Mouse (Mus musculus): ENCODE data around the gene Txndc8. TPM values are rescaled to one million over a fixed set of nuclear protein-coding genes. Genes with fewer than 3 reads are reported as not detected.

Txndc8 gene
- total and polyA plus RNA-seq, 3 experiments = not detected

DNA sequence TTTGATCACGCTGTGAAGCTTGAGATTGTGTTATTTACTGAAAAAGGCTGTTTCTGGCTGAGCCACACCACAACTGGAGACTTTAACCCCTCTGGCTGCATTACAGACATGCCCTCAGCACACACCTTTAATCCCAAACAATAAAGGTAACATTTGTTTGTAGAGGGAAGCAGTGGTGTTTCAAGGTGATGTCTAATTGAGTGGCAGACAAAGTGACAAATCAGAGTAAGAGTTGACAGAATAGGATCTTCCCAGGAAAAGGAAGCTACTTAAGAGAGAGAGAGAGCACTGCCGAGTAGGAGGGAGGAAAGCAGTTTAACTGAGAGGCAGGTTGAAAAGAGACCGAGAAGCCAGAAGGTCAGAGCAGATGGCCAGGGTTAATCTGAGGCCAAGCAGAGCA lies 5.4 kb downstream of the Txndc8 start:
- no peak for DNase-seq (ENCODE audit: extremely low read depth)
- no peaks in the 10 kb centered on the region for H3K27me3 ChIP-seq (replicated peaks)
- no peak overlapping the region for H3K27ac ChIP-seq (ENCODE audit: insufficient read depth, low read depth)
- in situ Hi-C loops (cut with MboI; ENCODE audit: low pct_ligation_motif_present, low pct_unique_long_range_greater_than_20kb, low sequenced_read_pairs) (no loop called here), dilution Hi-C loops (cut with MboI; ENCODE audit: extremely low pct_ligation_motif_present, extremely low pct_unique_long_range_greater_than_20kb, low sequenced_read_pairs) (no loop called here)
- no peak overlapping the region for H3K4me2 ChIP-seq (ENCODE audit: insufficient read depth, low read depth, poor library complexity, severe bottlenecking)
- H3K79me2 ChIP-seq (replicated peaks; ENCODE audit: control insufficient read depth, extremely low read depth, insufficient read depth, poor library complexity, severe bottlenecking) = no peaks in the 10 kb centered on the region
- H3K9ac ChIP-seq (ENCODE audit: insufficient read depth, low read depth) = no peak overlapping the region
- H3K9me3 ChIP-seq (replicated peaks; ENCODE audit: low read length) = no peaks in the 10 kb centered on the region
- H3K4me1 ChIP-seq (ENCODE audit: control insufficient read depth in 1 of 2, insufficient read depth in 2 of 2) = no peaks in the 10 kb centered on the region
- no peak overlapping the region for H3K4me3 ChIP-seq (replicated peaks in 1 of 3; ENCODE audit: low read depth in 2 of 3, low read length in 2 of 3, poor library complexity in 1 of 3)
- no peak for TF ChIP-seq USF2 (conservative IDR thresholded peaks at IDR 0.05; ENCODE audit: low read depth, low read length)
- no peak for TF ChIP-seq MAX (IDR thresholded peaks at IDR 0.05; ENCODE audit: low read length)
- no peaks in the 10 kb centered on the region for H3K36me3 ChIP-seq (replicated peaks in 1 of 2; ENCODE audit: control insufficient read depth in 1 of 2, insufficient read depth in 1 of 2, low read length in 1 of 2)

DNA sequence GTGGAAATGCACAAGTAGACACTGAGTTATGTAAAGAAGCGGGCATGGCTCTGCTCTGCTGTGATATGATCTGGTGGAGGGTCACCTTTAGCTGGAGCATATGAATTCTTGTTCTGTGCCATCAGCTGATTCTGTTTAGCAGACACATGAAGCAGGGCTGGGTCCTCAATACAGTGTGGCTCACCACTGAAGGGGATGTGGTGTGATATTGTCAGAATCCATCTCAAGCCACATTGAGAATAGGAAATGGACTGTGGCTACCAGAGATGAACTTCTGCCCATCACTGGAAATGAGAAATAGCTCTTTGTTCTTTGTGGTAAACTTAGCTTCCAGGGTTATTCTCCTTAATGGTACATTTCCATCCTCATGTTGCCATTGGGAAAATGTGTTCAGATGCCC lies 17.5 kb downstream of the Txndc8 start:
- no peaks in the 10 kb centered on the region for H3K9me3 ChIP-seq (replicated peaks; ENCODE audit: low read length)
- no peaks in the 10 kb centered on the region for H3K36me3 ChIP-seq (replicated peaks in 1 of 2; ENCODE audit: control insufficient read depth in 1 of 2, insufficient read depth in 1 of 2, low read length in 1 of 2)
- H3K4me1 ChIP-seq (ENCODE audit: control insufficient read depth in 1 of 2, insufficient read depth in 2 of 2) = no peaks in the 10 kb centered on the region
- dilution Hi-C loops (cut with MboI; ENCODE audit: extremely low pct_ligation_motif_present, extremely low pct_unique_long_range_greater_than_20kb, low sequenced_read_pairs) = no loop called here
- TF ChIP-seq CHD1 (IDR thresholded peaks at IDR 0.05; ENCODE audit: low read depth, low read length) = no peak
- no peak for TF ChIP-seq MXI1 (IDR thresholded peaks at IDR 0.05; ENCODE audit: low read depth, low read length)
- no peak for TF ChIP-seq E2F4 (IDR thresholded peaks at IDR 0.05; ENCODE audit: insufficient replicate concordance, low read depth, low read length)
- TF ChIP-seq MAX (IDR thresholded peaks at IDR 0.05; ENCODE audit: low read length) = no peak
- TF ChIP-seq USF2 (conservative IDR thresholded peaks at IDR 0.05; ENCODE audit: low read depth, low read length) = no peak
- TF ChIP-seq ZKSCAN1 (IDR thresholded peaks at IDR 0.05; ENCODE audit: borderline replicate concordance, low read depth, low read length) = no peak
- no peak for TF ChIP-seq TBP (conservative IDR thresholded peaks at IDR 0.05; ENCODE audit: low read depth, low read length)
- TF ChIP-seq ZC3H11A (IDR thresholded peaks at IDR 0.05; ENCODE audit: low read depth, low read length) = no peak
- TF ChIP-seq POLR2A (IDR thresholded peaks at IDR 0.05; ENCODE audit: low read depth, low read length) = no peak
- no peak for TF ChIP-seq UBTF (IDR thresholded peaks at IDR 0.05; ENCODE audit: low read depth, low read length)
- TF ChIP-seq SIN3A (IDR thresholded peaks at IDR 0.05; ENCODE audit: low read length) = no peak
- TF ChIP-seq BHLHE40 (IDR thresholded peaks at IDR 0.05; ENCODE audit: low read depth, low read length) = no peak
- TF ChIP-seq ZNF384 (IDR thresholded peaks at IDR 0.05; ENCODE audit: low read depth, low read length) = no peak
- no peak for TF ChIP-seq POLR2AphosphoS2 (IDR thresholded peaks at IDR 0.05; ENCODE audit: low read depth, low read length)
- no peak for TF ChIP-seq CTCF (conservative IDR thresholded peaks at IDR 0.05 in 1 of 2, IDR thresholded peaks at IDR 0.05 in 1 of 2; ENCODE audit: low read depth in 2 of 2, low read length in 2 of 2)
- TF ChIP-seq ZMIZ1 (IDR thresholded peaks at IDR 0.05; ENCODE audit: low read depth, low read length) = no peak
- TF ChIP-seq KAT2A (IDR thresholded peaks at IDR 0.05; ENCODE audit: insufficient replicate concordance, low read length) = no peak
- TF ChIP-seq ELF1 (IDR thresholded peaks at IDR 0.05; ENCODE audit: low read depth, low read length) = no peak
- DNase-seq (ENCODE audit: extremely low read depth) = no peak
- no peaks in the 10 kb centered on the region for H3K79me2 ChIP-seq (replicated peaks; ENCODE audit: control insufficient read depth, extremely low read depth, insufficient read depth, poor library complexity, severe bottlenecking)
- in situ Hi-C loops (cut with MboI; ENCODE audit: low pct_ligation_motif_present, low pct_unique_long_range_greater_than_20kb, low sequenced_read_pairs) = no loop called here
- H3K9ac ChIP-seq (ENCODE audit: insufficient read depth, low read depth) = no peak overlapping the region
- H3K4me3 ChIP-seq (replicated peaks in 1 of 3; ENCODE audit: low read depth in 2 of 3, low read length in 2 of 3, poor library complexity in 1 of 3) = no peak overlapping the region
- no peak overlapping the region for H3K27ac ChIP-seq (ENCODE audit: insufficient read depth, low read depth)
- H3K4me2 ChIP-seq (ENCODE audit: insufficient read depth, low read depth, poor library complexity, severe bottlenecking) = no peak overlapping the region
- H3K27me3 ChIP-seq (replicated peaks) = no peaks in the 10 kb centered on the region

Measured in CH12.LX (cell line).